ENCODE assay signal across 8 mouse cellular contexts in the genomic region with DNA sequence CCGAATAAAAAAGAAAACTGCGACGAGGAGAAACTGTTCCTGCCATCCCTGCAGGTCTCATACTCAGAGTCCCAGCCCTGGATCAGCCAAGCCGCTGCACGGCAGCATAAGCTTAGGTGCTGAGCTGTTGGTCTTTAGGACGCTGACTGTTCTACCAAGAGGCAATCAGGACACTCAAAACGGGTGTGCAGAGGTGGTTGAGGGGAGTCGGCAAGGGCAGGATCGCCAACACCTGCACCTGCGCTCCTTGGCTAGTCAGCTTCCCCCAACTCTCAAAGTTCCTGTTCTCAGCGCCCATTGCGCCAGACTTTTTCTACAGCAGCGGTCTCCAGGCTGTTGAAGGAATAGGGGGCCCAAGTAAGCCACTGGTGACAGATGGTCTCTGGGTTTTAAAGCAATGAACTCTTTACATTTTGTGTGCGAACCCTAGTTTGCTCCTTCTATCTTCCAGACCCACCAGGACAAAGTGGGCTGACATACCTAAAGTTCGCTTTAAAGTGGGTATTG.
DNase-seq lines count a peak whose midpoint lies in the region; ATAC-seq and TF ChIP-seq lines count a peak whose summit lies in the region.

No protein-coding gene starts in this region.

- 69% methylated on average over 15 of the region's 15 CpGs for WGBS in cerebellum, adult 2 months

- H3K27ac ChIP-seq in cerebellum, adult 2 months (ENCODE audit: insufficient read depth, low read length) = no peak overlapping the region

- H3K36me3 ChIP-seq in megakaryocyte, embryonic 14.5 days (replicated peaks; ENCODE audit: low read length) = no peaks in the 10 kb centered on the region

- peak; percentile 14 for DNase-seq in mesoderm, embryonic 11.5 days (ENCODE audit: low read depth, low spot score)
- DNase-seq in cerebellum, adult 2 months = no peak
- DNase-seq in urinary bladder, postnatal 25 days (ENCODE audit: low spot score) = no peak
- no peak for DNase-seq in right cerebral cortex, postnatal 14 days
- no peak for DNase-seq in gastrocnemius, postnatal 14 days

- no peaks in the 10 kb centered on the region for H3K9me3 ChIP-seq in megakaryocyte, embryonic 14.5 days

- no peak for TF ChIP-seq CTCF in cerebellum, adult 2 months (IDR thresholded peaks at IDR 0.05; ENCODE audit: borderline replicate concordance, insufficient read depth, low read depth, low read length)

- intact Hi-C loops in gastrocnemius, postnatal 14 days (cut with DNase I; ENCODE audit: low total_unique reads) = loop anchor here (10.0 kb wide), 1 partner anchor 185 kb away; no protein-coding TSS in a partner anchor

- H3K4me1 ChIP-seq in megakaryocyte, embryonic 14.5 days = peaks cover 61% of the 10 kb centered on the region
- H3K4me1 ChIP-seq in cerebellum, adult 2 months (ENCODE audit: control insufficient read depth, insufficient read depth, low read length) = peaks cover 21% of the 10 kb centered on the region

- ATAC-seq in megakaryocyte, adult 5-6 weeks (ENCODE audit: poor library complexity, severe bottlenecking) = no peak
- ATAC-seq in hematopoietic stem cell, adult 5-6 weeks (replicated peaks in 1 of 2; ENCODE audit: insufficient read depth in 1 of 2, low FRiP score in 2 of 2, low TSS enrichment in 1 of 2, low read depth in 1 of 2, poor library complexity in 2 of 2, severe bottlenecking in 2 of 2) = peak; percentile 22 to 35; a peak in 2 of 4 replicates

- peaks cover 78% of the 10 kb centered on the region for H3K27me3 ChIP-seq in megakaryocyte, embryonic 14.5 days (replicated peaks)
- H3K27me3 ChIP-seq in cerebellum, adult 2 months (ENCODE audit: control insufficient read depth, insufficient read depth, low read length) = no peaks in the 10 kb centered on the region

- H3K4me3 ChIP-seq in megakaryocyte, embryonic 14.5 days (replicated peaks) = peak overlapping the region; percentile 92
- no peak overlapping the region for H3K4me3 ChIP-seq in cerebellum, adult 2 months (replicated peaks; ENCODE audit: insufficient read depth, low read depth, low read length)

- TF ChIP-seq POLR2A in cerebellum, adult 2 months (IDR thresholded peaks at IDR 0.05; ENCODE audit: borderline replicate concordance, insufficient read depth, low read length) = no peak
